Mouse (Mus musculus) bone marrow, adult 2 months (tissue): ENCODE data around the gene Btn1a1. TPM values are rescaled to one million over a fixed set of nuclear protein-coding genes. Genes with fewer than 3 reads are reported as not detected.
A peak's percentile ranks its signal among the peaks of the same experiment; 100 is the strongest.

Experiments
- H3K27ac ChIP-seq: fragments of 200-500 bp; 2 replicates; pipeline ENCODE4 v1.5.1; 2012; ENCODE audit warnings: low read depth, mild to moderate bottlenecking, control low read depth, inconsistent platforms, low read length; ENCODE audit not compliant: control insufficient read depth, poor library complexity, insufficient read depth
- H3K4me1 ChIP-seq: fragments of 200-500 bp; 2 replicates; pipeline ENCODE4 v1.6.1; 2011; ENCODE audit warnings: low read length; ENCODE audit not compliant: control insufficient read depth, insufficient read depth
- H3K4me3 ChIP-seq: fragments of 200-500 bp; replicated peaks from 2 replicates; pipeline ENCODE3; 2011; ENCODE audit warnings: mild to moderate bottlenecking, low read depth, low read length, control low read depth; ENCODE audit not compliant: control insufficient read depth
- CTCF ChIP-seq: fragments of 200-500 bp; IDR thresholded peaks from 2 replicates; pipeline ENCODE4 v1.5.1; 2011; ENCODE audit warnings: low read length, control low read depth; ENCODE audit not compliant: control insufficient read depth, insufficient read depth
- POLR2A ChIP-seq: fragments of 200-500 bp; IDR thresholded peaks from 2 replicates; pipeline ENCODE4 v1.6.1; 2011; ENCODE audit warnings: low read depth, mild to moderate bottlenecking, control low read depth, low read length, borderline replicate concordance; ENCODE audit not compliant: control insufficient read depth
- WGBS: fragments of 180-500 bp; shearing (Covaris S2); methylation state at CpG from one replicate; pipeline ENCODE4 v1.1.7; 2018; 5-methylcytosine and 5-hydroxymethylcytosine counted together
- polyA plus RNA-seq: library from polyadenylated mRNA; stranded (reverse); fragments of >200 nt; gene quantifications from 2 replicates; pipeline ENCODE4 v1.2.4, GENCODE M21; 2011; ENCODE audit warnings: low replicate concordance; ENCODE audit not compliant: missing spikeins, insufficient read depth, insufficient read length

Btn1a1 gene
- polyA plus RNA-seq, 1 experiment = 0.87 TPM

GRCm38 (mm10) chr13:23432562-23433201 lies 33.0 kb downstream of the Btn1a1 start:
- WGBS = under 1% methylated on average over 28 of the region's 28 CpGs
- TF ChIP-seq CTCF (peak; percentile 89), POLR2A (peak; percentile 64; the same call in 1 of the 2 replicates)
- Histone ChIP-seq H3K4me3 (peak overlapping the region; percentile 56), H3K27ac (no peak overlapping the region), H3K4me1 (no peaks in the 10 kb centered on the region; the same call in 1 of the 2 replicates)

- under 1% methylated on average over 15 of the region's 15 CpGs for WGBS
Measured at GRCm38 (mm10) chr13:23431351-23431771, 34.3 kb downstream of the Btn1a1 start.

GRCm38 (mm10) chr13:23430734-23431133 lies 35.0 kb downstream of the Btn1a1 start:
- TF ChIP-seq POLR2A (no peak), CTCF (peak; percentile 22; the same call in 1 of the 2 replicates)
- Histone ChIP-seq H3K4me1 (no peaks in the 10 kb centered on the region; the same call in 1 of the 2 replicates), H3K27ac (peak overlapping the region; percentile 13; the same call in 1 of the 2 replicates), H3K4me3 (peak overlapping the region; percentile 69)
- WGBS = 0% methylated on average over 17 of the region's 17 CpGs

More at GRCm38 (mm10) chr13:23431351-23431771, 34.3 kb downstream of the Btn1a1 start:
- TF ChIP-seq POLR2A (no peak), CTCF (no peak)
- Histone ChIP-seq H3K4me3 (peak overlapping the region; percentile 41), H3K4me1 (no peaks in the 10 kb centered on the region; the same call in 1 of the 2 replicates), H3K27ac (peak overlapping the region; percentile 44; the same call in 1 of the 2 replicates)

- WGBS = 22% methylated on average over 10 of the region's 10 CpGs
- H3K4me3 ChIP-seq = peak overlapping the region; percentile 29
- no peaks in the 10 kb centered on the region; the same call in 1 of the 2 replicates for H3K4me1 ChIP-seq
- H3K27ac ChIP-seq = no peak overlapping the region
- TF ChIP-seq POLR2A (no peak), CTCF (no peak)
Measured at GRCm38 (mm10) chr13:23429771-23430380, 35.8 kb downstream of the Btn1a1 start.

- 78% methylated on average over 16 of the region's 16 CpGs for WGBS
- Histone ChIP-seq H3K4me3 (no peak overlapping the region), H3K27ac (no peak overlapping the region), H3K4me1 (no peaks in the 10 kb centered on the region)
- no peak for TF ChIP-seq POLR2A
- no peak for TF ChIP-seq CTCF
Measured at GRCm38 (mm10) chr13:23428166-23428993, 37.3 kb downstream of the Btn1a1 start.

GRCm38 (mm10) chr13:23427401-23427910 lies 38.2 kb downstream of the Btn1a1 start:
- 84% methylated on average over 10 of the region's 10 CpGs for WGBS
- Histone ChIP-seq H3K4me3 (no peak overlapping the region), H3K27ac (no peak overlapping the region), H3K4me1 (no peaks in the 10 kb centered on the region)
- TF ChIP-seq POLR2A (no peak), CTCF (no peak)

- no peak for TF ChIP-seq POLR2A
- no peak for TF ChIP-seq CTCF
- H3K27ac ChIP-seq = no peak overlapping the region
- 59% methylated on average over 14 of the region's 14 CpGs for WGBS
- no peaks in the 10 kb centered on the region for H3K4me1 ChIP-seq
- no peak overlapping the region for H3K4me3 ChIP-seq
Measured at GRCm38 (mm10) chr13:23426922-23427321, 38.8 kb downstream of the Btn1a1 start.
